Mouse (Mus musculus): Measurements from ENCODE around the gene Rps3.
"Not testable (repeated sequence)": the region's sequence is repeated elsewhere in the genome, so short reads cannot be mapped to it uniquely, and the experiment has no call there.

Rps3 gene

GRCm38 (mm10) chr7:99483271-99483923, at the start of gene Rps3:
Gene Rps3, minus strand, starts transcription at chr7:99483738.
- peak; percentile 95 to 96 for DNase-seq (ENCODE audit: low spot score in 2 of 2)

- DNase-seq (ENCODE audit: low spot score in 2 of 2) = no peak
Measured at GRCm38 (mm10) chr7:99532526-99532925, 49.0 kb upstream of the Rps3 start.

GRCm38 (mm10) chr7:99531408-99531970, 48.0 kb upstream of the Rps3 start:
- DNase-seq (ENCODE audit: low spot score in 2 of 2) = no peak

- DNase-seq (ENCODE audit: low spot score in 2 of 2) = no peak
Measured at GRCm38 (mm10) chr7:99529410-99529809, 45.9 kb upstream of the Rps3 start.

GRCm38 (mm10) chr7:99528547-99528946, 45.0 kb upstream of the Rps3 start:
- no peak for DNase-seq (ENCODE audit: low spot score in 2 of 2)

- no peak for DNase-seq (ENCODE audit: low spot score in 2 of 2)
Measured at GRCm38 (mm10) chr7:99523837-99524236, 40.3 kb upstream of the Rps3 start.

GRCm38 (mm10) chr7:99523121-99523520, 39.6 kb upstream of the Rps3 start:
- DNase-seq (ENCODE audit: low spot score in 2 of 2) = no peak

- DNase-seq (ENCODE audit: low spot score in 2 of 2) = no peak
Measured at GRCm38 (mm10) chr7:99518954-99519644, 35.6 kb upstream of the Rps3 start.

GRCm38 (mm10) chr7:99516814-99517157, 33.2 kb upstream of the Rps3 start:
- no peak for DNase-seq (ENCODE audit: low spot score in 2 of 2)

GRCm38 (mm10) chr7:99516092-99516813, 32.7 kb upstream of the Rps3 start:
- DNase-seq (ENCODE audit: low spot score in 2 of 2) = no peak

- DNase-seq (ENCODE audit: low spot score in 2 of 2) = peak; percentile 53 to 57
Measured at GRCm38 (mm10) chr7:99510087-99510501, 26.6 kb upstream of the Rps3 start.

- DNase-seq (ENCODE audit: low spot score in 2 of 2) = not testable (repeated sequence)
Measured at GRCm38 (mm10) chr7:99508187-99508586, 24.6 kb upstream of the Rps3 start.

GRCm38 (mm10) chr7:99504556-99504955, 21.0 kb upstream of the Rps3 start:
- no peak for DNase-seq (ENCODE audit: low spot score in 2 of 2)

GRCm38 (mm10) chr7:99501148-99501547, 17.6 kb upstream of the Rps3 start:
- no peak for DNase-seq (ENCODE audit: low spot score in 2 of 2)

GRCm38 (mm10) chr7:99500655-99501054, 17.1 kb upstream of the Rps3 start:
- no peak for DNase-seq (ENCODE audit: low spot score in 2 of 2)

GRCm38 (mm10) chr7:99500201-99500600, 16.7 kb upstream of the Rps3 start:
- DNase-seq (ENCODE audit: low spot score in 2 of 2) = peak; percentile 56 to 74

- no peak for DNase-seq (ENCODE audit: low spot score in 2 of 2)
Measured at GRCm38 (mm10) chr7:99499128-99499527, 15.6 kb upstream of the Rps3 start.

GRCm38 (mm10) chr7:99489708-99490107, 6.2 kb upstream of the Rps3 start:
- DNase-seq (ENCODE audit: low spot score in 2 of 2) = no peak

- no peak for DNase-seq (ENCODE audit: low spot score in 2 of 2)
Measured at GRCm38 (mm10) chr7:99484679-99485078, 1.1 kb upstream of the Rps3 start.

- no peak for DNase-seq (ENCODE audit: low spot score in 2 of 2)
Measured at GRCm38 (mm10) chr7:99483924-99484319, 384 bp upstream of the Rps3 start.

- DNase-seq (ENCODE audit: low spot score in 2 of 2) = no peak
Measured at GRCm38 (mm10) chr7:99482637-99483036, 901 bp downstream of the Rps3 start.

- no peak for DNase-seq (ENCODE audit: low spot score in 2 of 2)
Measured at GRCm38 (mm10) chr7:99477235-99477634, 6.3 kb downstream of the Rps3 start.

All from heart, adult 9 months (tissue).